Mouse (Mus musculus) heart, postnatal 0 days (tissue): ENCODE results near the gene Spint3.

Experiments
- CTCF ChIP-seq: IDR thresholded peaks from 2 replicates; pipeline ENCODE4 v1.5.1; 2016; ENCODE audit warnings: antibody characterized with exemption, control low read depth, low read depth
- EP300 ChIP-seq: IDR thresholded peaks from 2 replicates; pipeline ENCODE4 v1.6.1; 2016; ENCODE audit warnings: antibody characterized with exemption, low read depth

DNA sequence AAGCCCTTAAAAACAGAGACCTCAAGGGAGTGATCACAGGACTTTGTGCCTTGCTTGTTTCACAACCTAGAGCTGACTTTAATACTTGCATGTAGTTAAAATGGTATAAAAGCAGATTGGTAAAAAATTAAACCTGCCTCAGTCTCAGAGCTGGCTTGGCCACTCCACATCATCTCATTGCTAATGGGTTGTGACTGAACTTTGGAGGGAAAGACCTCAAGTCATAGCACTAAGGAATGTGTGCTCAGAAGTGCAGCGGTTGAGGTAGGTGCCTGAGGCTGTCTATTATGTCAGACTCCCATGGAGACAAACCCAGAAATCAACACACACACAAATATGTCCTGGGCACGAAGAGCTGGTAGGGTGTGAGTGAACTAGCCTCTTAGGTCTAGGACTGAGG lies 29.5 kb downstream of the Spint3 start:
- TF ChIP-seq EP300 (no peak), CTCF (no peak)
